Mouse (Mus musculus): Measurements from ENCODE around the gene Duox2. TPM values are rescaled to one million over a fixed set of nuclear protein-coding genes. Genes with fewer than 3 reads are reported as not detected.

Duox2 gene
- total RNA-seq, 2 experiments from 2014 or later = not detected

- intact Hi-C loops (cut with DNase I) = loop anchor here (5.0 kb wide), 1 partner anchor 143 kb away; no protein-coding TSS in a partner anchor
- peak; percentile 14 to 16 for DNase-seq (ENCODE audit: extremely low spot score in 1 of 2, low spot score in 2 of 2)
- no peak for TF ChIP-seq CTCF (IDR thresholded peaks at IDR 0.05)
- Histone ChIP-seq H3K4me3 (peak overlapping the region; percentile 64), H3K27ac (peak overlapping the region; percentile 64)
These were observed 64.3 kb downstream of the Duox2 start for GRCm38 (mm10) chr2:122233759-122234557.

GRCm38 (mm10) chr2:122233341-122233740 is 64.9 kb downstream of the Duox2 start:
- intact Hi-C loops (cut with DNase I) = loop anchor here (5.0 kb wide), 1 partner anchor 144 kb away; no protein-coding TSS in a partner anchor
- no peak for TF ChIP-seq CTCF (IDR thresholded peaks at IDR 0.05)
- no peak for DNase-seq (ENCODE audit: extremely low spot score in 1 of 2, low spot score in 2 of 2)
- Histone ChIP-seq H3K27ac (no peak overlapping the region), H3K4me3 (no peak overlapping the region)

GRCm38 (mm10) chr2:122231616-122232015 is 66.6 kb downstream of the Duox2 start:
- no peak for TF ChIP-seq CTCF (IDR thresholded peaks at IDR 0.05)
- no peak for DNase-seq (ENCODE audit: extremely low spot score in 1 of 2, low spot score in 2 of 2)
- intact Hi-C loops (cut with DNase I) = loop anchor here (5.0 kb wide), 1 partner anchor 146 kb away; no protein-coding TSS in a partner anchor
- no peak overlapping the region for H3K27ac ChIP-seq
- no peak overlapping the region for H3K4me3 ChIP-seq

GRCm38 (mm10) chr2:122230395-122230794 is 67.9 kb downstream of the Duox2 start:
- Histone ChIP-seq H3K4me3 (no peak overlapping the region), H3K27ac (no peak overlapping the region)
- TF ChIP-seq CTCF (IDR thresholded peaks at IDR 0.05) = no peak
- no peak for DNase-seq (ENCODE audit: extremely low spot score in 1 of 2, low spot score in 2 of 2)
- intact Hi-C loops (cut with DNase I) = loop anchor here (5.0 kb wide), 1 partner anchor 147 kb away; no protein-coding TSS in a partner anchor

Other genes starting within 250 kb of the Duox2 start
- gene Spg11, start 180.1 kb downstream of the Duox2 start, total RNA-seq (2021) = 10 to 100 TPM; 15.5 to 16.2 TPM
- 100 to 1,000 TPM; 108 to 118 TPM for gene B2m, start 150.8 kb downstream of the Duox2 start, total RNA-seq (2021)
- not detected for gene Trim69, start 137.7 kb downstream of the Duox2 start, total RNA-seq (2021)
- not detected for gene Patl2, start 112.3 kb downstream of the Duox2 start, total RNA-seq (2021)
- gene Terb2, start 112.2 kb downstream of the Duox2 start, total RNA-seq (2021) = not detected
- 10 to 100 TPM; 15.2 to 18.5 TPM for gene Sord, start 63.7 kb downstream of the Duox2 start, total RNA-seq (2021)
- gene Duoxa2, start 451 bp upstream of the Duox2 start, total RNA-seq (2021) = not detected
- gene Duoxa1, start 15.3 kb upstream of the Duox2 start, total RNA-seq (2021) = not detected
- not detected for gene Duox1, start 17.2 kb upstream of the Duox2 start, total RNA-seq (2021)
- gene Shf, start 70.7 kb upstream of the Duox2 start, total RNA-seq (2021) = 10 to 100 TPM; 70.3 to 78.4 TPM
- gene Slc28a2, start 128.0 kb upstream of the Duox2 start, total RNA-seq (2021) = under 1 TPM in 1 of 2 experiments, not detected in 1; 0.12 TPM
- not detected for gene Gm14085, start 186.5 kb upstream of the Duox2 start, total RNA-seq (2021)